Mouse (Mus musculus): ENCODE measurements around the gene Ctnnbip1. TPM values are rescaled to one million over a fixed set of nuclear protein-coding genes. Genes with fewer than 3 reads are reported as not detected.

Gene Ctnnbip1
- polyA plus RNA-seq, 1 experiment from 2014 or later, result 24.6 TPM

- Histone ChIP-seq H3K27me3 (replicated peaks; ENCODE audit: control insufficient read depth, insufficient read depth, low read length) (no peaks in the 10 kb centered on the region), H3K4me1 (replicated peaks; ENCODE audit: control insufficient read depth, insufficient read depth, low read length) (no peaks in the 10 kb centered on the region; the same call in 1 of the 2 replicates), H3K4me3 (ENCODE audit: low read depth, low read length) (no peak overlapping the region)
Measured at GRCm38 (mm10) chr4:149506904-149507303, 11.1 kb upstream of the Ctnnbip1 start.

GRCm38 (mm10) chr4:149511221-149511646 is 6.8 kb upstream of the Ctnnbip1 start:
- ATAC-seq (replicated peaks; ENCODE audit: low FRiP score), result no peak
- Histone ChIP-seq H3K27me3 (replicated peaks; ENCODE audit: control insufficient read depth, insufficient read depth, low read length) (no peaks in the 10 kb centered on the region), H3K9ac (ENCODE audit: low read depth, low read length) (no peak overlapping the region)

More at GRCm38 (mm10) chr4:149506904-149507303, 11.1 kb upstream of the Ctnnbip1 start:
- no peak for DNase-seq (ENCODE audit: low spot score)
- no peak overlapping the region for H3K9ac ChIP-seq (ENCODE audit: low read depth, low read length)
- WGBS, result 62% methylated on average over 3 of the region's 3 CpGs
- H3K9me3 ChIP-seq (ENCODE audit: control insufficient read depth, low read length), result no peaks in the 10 kb centered on the region
- H3K36me3 ChIP-seq (ENCODE audit: control insufficient read depth, insufficient read depth, low read length), result no peaks in the 10 kb centered on the region
- H3K4me2 ChIP-seq, result no peak overlapping the region
- no peak for ATAC-seq (replicated peaks; ENCODE audit: low FRiP score)
- H3K27ac ChIP-seq (ENCODE audit: low read depth, low read length), result no peak overlapping the region

GRCm38 (mm10) chr4:149512072-149512471 is 6.0 kb upstream of the Ctnnbip1 start:
- no peak overlapping the region for H3K4me3 ChIP-seq (ENCODE audit: low read depth, low read length)
- no peak overlapping the region for H3K27ac ChIP-seq (ENCODE audit: low read depth, low read length)

More at GRCm38 (mm10) chr4:149511221-149511646, 6.8 kb upstream of the Ctnnbip1 start:
- no peaks in the 10 kb centered on the region; the same call in 1 of the 2 replicates for H3K4me1 ChIP-seq (replicated peaks; ENCODE audit: control insufficient read depth, insufficient read depth, low read length)
- no peaks in the 10 kb centered on the region for H3K36me3 ChIP-seq (ENCODE audit: control insufficient read depth, insufficient read depth, low read length)
- no peak overlapping the region for H3K4me3 ChIP-seq (ENCODE audit: low read depth, low read length)
- no peak for DNase-seq (ENCODE audit: low spot score)
- no peak overlapping the region for H3K27ac ChIP-seq (ENCODE audit: low read depth, low read length)
- no peak overlapping the region for H3K4me2 ChIP-seq
- no peaks in the 10 kb centered on the region for H3K9me3 ChIP-seq (ENCODE audit: control insufficient read depth, low read length)
- 66% methylated on average over 6 of the region's 6 CpGs for WGBS

GRCm38 (mm10) chr4:149515706-149516105 is 2.3 kb upstream of the Ctnnbip1 start:
- Histone ChIP-seq H3K36me3 (ENCODE audit: control insufficient read depth, insufficient read depth, low read length) (no peaks in the 10 kb centered on the region), H3K9ac (ENCODE audit: low read depth, low read length) (no peak overlapping the region), H3K4me3 (ENCODE audit: low read depth, low read length) (no peak overlapping the region), H3K4me1 (replicated peaks; ENCODE audit: control insufficient read depth, insufficient read depth, low read length) (peaks cover 8% of the 10 kb centered on the region), H3K27ac (ENCODE audit: low read depth, low read length) (no peak overlapping the region), H3K4me2 (no peak overlapping the region), H3K9me3 (ENCODE audit: control insufficient read depth, low read length) (no peaks in the 10 kb centered on the region), H3K27me3 (replicated peaks; ENCODE audit: control insufficient read depth, insufficient read depth, low read length) (no peaks in the 10 kb centered on the region)
- WGBS, result 89% methylated on average over 5 of the region's 5 CpGs
- DNase-seq (ENCODE audit: low spot score), result no peak
- ATAC-seq (replicated peaks; ENCODE audit: low FRiP score), result no peak

More at GRCm38 (mm10) chr4:149512072-149512471, 6.0 kb upstream of the Ctnnbip1 start:
- no peaks in the 10 kb centered on the region for H3K27me3 ChIP-seq (replicated peaks; ENCODE audit: control insufficient read depth, insufficient read depth, low read length)
- 86% methylated on average over 7 of the region's 7 CpGs for WGBS
- H3K36me3 ChIP-seq (ENCODE audit: control insufficient read depth, insufficient read depth, low read length), result no peaks in the 10 kb centered on the region
- H3K9ac ChIP-seq (ENCODE audit: low read depth, low read length), result no peak overlapping the region
- no peaks in the 10 kb centered on the region for H3K9me3 ChIP-seq (ENCODE audit: control insufficient read depth, low read length)
- no peaks in the 10 kb centered on the region; the same call in 1 of the 2 replicates for H3K4me1 ChIP-seq (replicated peaks; ENCODE audit: control insufficient read depth, insufficient read depth, low read length)
- DNase-seq (ENCODE audit: low spot score), result no peak
- no peak overlapping the region for H3K4me2 ChIP-seq
- ATAC-seq (replicated peaks; ENCODE audit: low FRiP score), result no peak

GRCm38 (mm10) chr4:149518351-149519220 is 550 bp downstream of the Ctnnbip1 start:
- H3K4me3 ChIP-seq (ENCODE audit: low read depth, low read length), result peak overlapping the region; percentile 81
- WGBS, result 4% methylated on average over 51 of the region's 52 CpGs
- H3K27ac ChIP-seq (ENCODE audit: low read depth, low read length), result 0 out of 2 replicates have a peak overlapping the region, but pooled peaks have one; percentile 25
- no peaks in the 10 kb centered on the region for H3K27me3 ChIP-seq (replicated peaks; ENCODE audit: control insufficient read depth, insufficient read depth, low read length)
- H3K36me3 ChIP-seq (ENCODE audit: control insufficient read depth, insufficient read depth, low read length), result no peaks in the 10 kb centered on the region
- H3K9me3 ChIP-seq (ENCODE audit: control insufficient read depth, low read length), result no peaks in the 10 kb centered on the region
- DNase-seq (ENCODE audit: low spot score) (no peak), ATAC-seq (replicated peaks; ENCODE audit: low FRiP score) (no peak; the same call in 1 of the 2 replicates)
- H3K4me2 ChIP-seq, result peak overlapping the region; percentile 95
- H3K4me1 ChIP-seq (replicated peaks; ENCODE audit: control insufficient read depth, insufficient read depth, low read length), result peaks cover 8% of the 10 kb centered on the region
- peak overlapping the region; percentile 84 for H3K9ac ChIP-seq (ENCODE audit: low read depth, low read length)

- no peak for ATAC-seq (replicated peaks; ENCODE audit: low FRiP score)
- DNase-seq (ENCODE audit: low spot score), result no peak
- Histone ChIP-seq H3K9me3 (ENCODE audit: control insufficient read depth, low read length) (no peaks in the 10 kb centered on the region), H3K9ac (ENCODE audit: low read depth, low read length) (no peak overlapping the region), H3K27me3 (replicated peaks; ENCODE audit: control insufficient read depth, insufficient read depth, low read length) (no peaks in the 10 kb centered on the region), H3K27ac (ENCODE audit: low read depth, low read length) (no peak overlapping the region), H3K4me2 (no peak overlapping the region), H3K4me3 (ENCODE audit: low read depth, low read length) (no peak overlapping the region), H3K4me1 (replicated peaks; ENCODE audit: control insufficient read depth, insufficient read depth, low read length) (peaks cover 15% of the 10 kb centered on the region), H3K36me3 (ENCODE audit: control insufficient read depth, insufficient read depth, low read length) (no peaks in the 10 kb centered on the region)
- 79% methylated on average over 10 of the region's 10 CpGs for WGBS
Measured at GRCm38 (mm10) chr4:149521258-149521657, 3.2 kb downstream of the Ctnnbip1 start.

- 77% methylated on average over 6 of the region's 6 CpGs for WGBS
- no peak for ATAC-seq (replicated peaks; ENCODE audit: low FRiP score)
Measured at GRCm38 (mm10) chr4:149523961-149524360, 5.9 kb downstream of the Ctnnbip1 start.

GRCm38 (mm10) chr4:149525170-149525569 is 7.1 kb downstream of the Ctnnbip1 start:
- Histone ChIP-seq H3K4me2 (no peak overlapping the region), H3K36me3 (ENCODE audit: control insufficient read depth, insufficient read depth, low read length) (no peaks in the 10 kb centered on the region), H3K9me3 (ENCODE audit: control insufficient read depth, low read length) (no peaks in the 10 kb centered on the region), H3K9ac (ENCODE audit: low read depth, low read length) (no peak overlapping the region), H3K4me3 (ENCODE audit: low read depth, low read length) (no peak overlapping the region), H3K27ac (ENCODE audit: low read depth, low read length) (no peak overlapping the region), H3K4me1 (replicated peaks; ENCODE audit: control insufficient read depth, insufficient read depth, low read length) (peaks cover 7% of the 10 kb centered on the region; the same call in 1 of the 2 replicates), H3K27me3 (replicated peaks; ENCODE audit: control insufficient read depth, insufficient read depth, low read length) (no peaks in the 10 kb centered on the region)
- ATAC-seq (replicated peaks; ENCODE audit: low FRiP score) (no peak), DNase-seq (ENCODE audit: low spot score) (no peak)
- WGBS, result 75% methylated on average over 4 of the region's 4 CpGs

More at GRCm38 (mm10) chr4:149523961-149524360, 5.9 kb downstream of the Ctnnbip1 start:
- H3K36me3 ChIP-seq (ENCODE audit: control insufficient read depth, insufficient read depth, low read length), result no peaks in the 10 kb centered on the region
- no peak overlapping the region for H3K9ac ChIP-seq (ENCODE audit: low read depth, low read length)
- no peak overlapping the region for H3K4me2 ChIP-seq
- H3K27ac ChIP-seq (ENCODE audit: low read depth, low read length), result no peak overlapping the region
- no peak for DNase-seq (ENCODE audit: low spot score)
- no peak overlapping the region for H3K4me3 ChIP-seq (ENCODE audit: low read depth, low read length)
- peaks cover 7% of the 10 kb centered on the region; the same call in 1 of the 2 replicates for H3K4me1 ChIP-seq (replicated peaks; ENCODE audit: control insufficient read depth, insufficient read depth, low read length)
- H3K27me3 ChIP-seq (replicated peaks; ENCODE audit: control insufficient read depth, insufficient read depth, low read length), result no peaks in the 10 kb centered on the region
- H3K9me3 ChIP-seq (ENCODE audit: control insufficient read depth, low read length), result no peaks in the 10 kb centered on the region

Measured in liver, embryonic 11.5 days (tissue).